Mouse (Mus musculus) heart, embryonic 11.5 days (tissue): Measurements from ENCODE around the gene Adgrf5. TPM values are rescaled to one million over a fixed set of nuclear protein-coding genes. Genes with fewer than 3 reads are reported as not detected.

Experiments
- ATAC-seq: fragments of 200-750 bp; cut with Nextera tagmentation; replicated peaks from 2 replicates; pipeline ENCODE4 v1.8.0; 2017; ENCODE audit warnings: moderate library complexity; ENCODE audit not compliant: insufficient number of reproducible peaks, low FRiP score, low TSS enrichment
- H3K27ac ChIP-seq: fragments of 300-500 bp; sonication (generic); 2 replicates; pipeline ENCODE4 v1.5.1; 2014; ENCODE audit warnings: mild to moderate bottlenecking, low read depth, low read length
- H3K27me3 ChIP-seq: fragments of 300-500 bp; sonication (generic); 2 replicates; pipeline ENCODE4 v1.6.1; 2014; ENCODE audit warnings: mild to moderate bottlenecking, low read length, mixed read lengths; ENCODE audit not compliant: control insufficient read depth, insufficient read depth
- H3K36me3 ChIP-seq: fragments of 300-500 bp; sonication (generic); 2 replicates; pipeline ENCODE4 v1.6.1; 2014; ENCODE audit warnings: mild to moderate bottlenecking, low read length, moderate library complexity, mixed read lengths; ENCODE audit not compliant: control insufficient read depth, insufficient read depth
- H3K4me1 ChIP-seq: fragments of 300-500 bp; sonication (generic); 2 replicates; pipeline ENCODE4 v1.6.1; 2014; ENCODE audit warnings: low read length; ENCODE audit not compliant: control insufficient read depth, insufficient read depth
- H3K4me2 ChIP-seq: fragments of 300-500 bp; sonication (generic); 2 replicates; pipeline ENCODE4 v1.6.1; 2014; ENCODE audit warnings: mild to moderate bottlenecking, moderate library complexity
- H3K4me3 ChIP-seq: fragments of 300-500 bp; sonication (generic); 2 replicates; pipeline ENCODE4 v1.5.1; 2014; ENCODE audit warnings: low read depth, low read length
- H3K9ac ChIP-seq: fragments of 300-500 bp; sonication (generic); 2 replicates; pipeline ENCODE4 v1.6.1; 2014; ENCODE audit warnings: mild to moderate bottlenecking, low read depth, low read length, moderate library complexity
- H3K9me3 ChIP-seq: fragments of 300-500 bp; sonication (generic); replicated peaks from 2 replicates; pipeline ENCODE4 v1.6.1; 2016; ENCODE audit warnings: low read length; ENCODE audit not compliant: control insufficient read depth
- WGBS: fragments of 180-500 bp; shearing (Covaris S2); extraction: QIAGEN DNeasy Blood & Tissue Kit; methylation state at CpG from one replicate; pipeline ENCODE4 v1.1.7; 2014; ENCODE audit not compliant: insufficient replicate concordance; 5-methylcytosine and 5-hydroxymethylcytosine counted together
- polyA plus RNA-seq: library from polyadenylated mRNA; unstranded; fragments of >200 nt; fragmentation: Nextera tagmentation; extraction: Ambion mirVana; gene quantifications from 2 replicates; pipeline ENCODE4 v1.2.1, GENCODE M21; 2014

Gene Adgrf5
- polyA plus RNA-seq, 1 experiment from 2014 or later = 13.9 TPM

DNA sequence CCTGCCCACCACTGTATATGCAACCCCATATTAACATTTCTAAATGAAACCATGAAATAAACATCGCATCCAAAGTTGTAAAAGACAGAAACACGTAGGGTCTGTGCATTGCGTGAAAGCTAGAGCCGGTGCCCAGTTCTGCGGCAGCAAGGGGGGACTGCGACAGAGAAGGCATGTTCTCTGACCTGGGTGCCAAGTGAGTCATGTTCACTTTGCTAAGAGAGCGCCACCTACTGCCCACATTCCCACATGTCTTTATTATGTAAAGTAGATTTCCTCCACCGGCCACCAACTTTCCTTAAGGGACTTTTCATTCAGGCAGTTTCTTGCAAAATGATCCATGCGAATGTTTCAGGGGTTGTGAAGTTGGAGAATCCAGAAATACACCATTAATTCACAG is 98.3 kb downstream of the Adgrf5 start:
- WGBS = 13% methylated on average over 9 of the region's 9 CpGs
- Histone ChIP-seq H3K4me3 (no peak overlapping the region), H3K4me1 (no peaks in the 10 kb centered on the region), H3K4me2 (no peak overlapping the region), H3K27me3 (no peaks in the 10 kb centered on the region), H3K36me3 (no peaks in the 10 kb centered on the region), H3K9me3 (no peaks in the 10 kb centered on the region), H3K27ac (no peak overlapping the region), H3K9ac (no peak overlapping the region)
- ATAC-seq = no peak

DNA sequence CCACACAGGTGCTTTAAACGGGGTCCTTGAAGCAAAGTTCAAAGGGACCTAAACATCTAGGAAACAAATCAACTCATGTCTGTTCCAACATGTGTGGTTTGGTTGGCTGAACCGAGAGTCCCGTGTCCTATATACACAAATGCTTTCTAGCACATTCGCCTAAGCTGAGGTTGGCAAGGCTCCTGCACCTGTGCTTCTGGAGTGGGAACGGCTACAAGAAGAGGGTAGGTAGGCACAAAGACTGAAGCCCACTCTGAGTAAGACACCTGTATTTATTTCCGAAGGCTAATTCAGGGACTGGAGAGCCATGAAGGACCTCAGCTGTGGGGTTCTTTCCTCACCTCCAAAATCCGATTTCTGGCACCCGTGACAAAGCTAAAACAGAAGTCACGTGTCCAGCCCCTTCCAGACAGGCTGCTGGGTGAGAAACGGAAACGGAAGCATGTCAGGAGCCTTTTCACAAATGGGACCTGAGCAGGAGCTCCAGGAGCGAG is 99.5 kb downstream of the Adgrf5 start:
- Histone ChIP-seq H3K27ac (no peak overlapping the region), H3K9ac (no peak overlapping the region), H3K9me3 (no peaks in the 10 kb centered on the region), H3K36me3 (no peaks in the 10 kb centered on the region), H3K27me3 (no peaks in the 10 kb centered on the region), H3K4me1 (no peaks in the 10 kb centered on the region), H3K4me2 (no peak overlapping the region), H3K4me3 (no peak overlapping the region)
- WGBS = 71% methylated on average over 12 of the region's 12 CpGs
- no peak for ATAC-seq

DNA sequence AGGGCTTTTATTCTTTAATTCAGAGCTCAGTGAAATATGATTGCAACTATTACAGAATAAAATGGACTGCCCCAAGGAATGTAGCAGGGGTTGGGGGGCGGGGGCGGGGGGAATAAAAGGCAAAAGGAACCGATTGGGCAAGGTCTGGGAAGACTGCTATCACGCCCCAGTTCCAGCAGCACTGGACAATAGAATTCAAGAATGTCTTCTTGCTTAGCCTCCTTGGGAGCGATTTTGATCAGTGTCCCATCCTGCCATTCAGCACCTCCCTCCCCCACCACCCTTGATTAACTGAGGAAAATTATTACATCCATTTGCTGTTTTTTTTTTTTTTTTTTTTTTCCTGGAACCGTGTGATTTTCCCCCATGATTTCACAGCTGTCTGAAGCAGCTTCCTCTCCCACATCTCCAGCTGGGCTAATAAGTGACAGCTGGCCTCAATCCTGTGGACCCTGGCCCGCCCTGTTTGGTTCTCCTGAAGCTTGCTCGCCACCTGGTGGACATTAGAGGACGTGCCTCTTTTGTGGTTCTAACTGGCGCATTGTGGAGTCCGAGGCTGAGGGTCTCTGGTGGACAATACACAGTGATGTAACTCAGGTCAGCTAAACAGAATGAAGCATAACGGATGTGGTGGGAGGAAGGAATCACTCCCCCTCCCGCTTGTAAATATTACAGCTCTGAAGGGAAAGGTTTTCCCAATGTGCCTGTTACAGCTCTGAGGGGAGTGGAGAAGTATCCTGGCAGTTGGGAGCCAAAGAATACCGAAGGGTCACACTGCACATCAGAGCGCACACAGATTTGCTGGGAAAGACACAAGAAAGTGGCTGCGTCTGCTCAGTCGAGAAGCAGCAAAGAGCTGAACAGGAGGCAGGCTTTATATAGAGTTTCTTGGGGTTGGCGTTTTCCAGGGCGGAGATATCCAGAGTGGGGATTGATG is 100.3 kb downstream of the Adgrf5 start:
- Histone ChIP-seq H3K27ac (no peak overlapping the region), H3K27me3 (no peaks in the 10 kb centered on the region), H3K9me3 (no peaks in the 10 kb centered on the region), H3K4me1 (no peaks in the 10 kb centered on the region), H3K4me2 (no peak overlapping the region), H3K36me3 (no peaks in the 10 kb centered on the region), H3K9ac (no peak overlapping the region), H3K4me3 (no peak overlapping the region)
- peak; percentile 71 for ATAC-seq
- 35% methylated on average over 19 of the region's 19 CpGs for WGBS

DNA sequence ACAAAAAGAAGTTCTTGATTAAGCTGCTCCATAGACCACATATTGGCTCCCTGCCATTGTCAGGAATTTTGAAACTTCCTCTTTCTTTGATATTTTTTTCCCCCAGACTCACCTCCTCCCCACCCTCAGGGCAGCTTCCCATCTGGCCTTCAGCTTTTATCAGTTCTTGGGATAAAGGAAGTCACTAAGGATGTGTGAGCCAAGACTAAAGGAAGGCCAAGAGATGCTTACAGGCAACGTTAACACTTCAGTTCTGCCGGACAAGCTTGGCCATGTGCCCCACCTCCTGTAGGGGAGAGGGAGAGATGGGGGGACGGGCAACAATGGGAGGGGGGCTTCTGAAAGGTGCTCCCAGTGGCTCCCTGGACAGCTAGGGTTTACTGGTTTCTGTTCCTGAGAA is 109.8 kb downstream of the Adgrf5 start:
- Histone ChIP-seq H3K4me1 (peaks cover 4% of the 10 kb centered on the region; the same call in 1 of the 2 replicates), H3K4me2 (no peak overlapping the region), H3K27me3 (no peaks in the 10 kb centered on the region), H3K9ac (no peak overlapping the region), H3K27ac (no peak overlapping the region), H3K36me3 (no peaks in the 10 kb centered on the region), H3K4me3 (no peak overlapping the region), H3K9me3 (no peaks in the 10 kb centered on the region)
- no peak for ATAC-seq
- 16% methylated on average over 3 of the region's 3 CpGs for WGBS

DNA sequence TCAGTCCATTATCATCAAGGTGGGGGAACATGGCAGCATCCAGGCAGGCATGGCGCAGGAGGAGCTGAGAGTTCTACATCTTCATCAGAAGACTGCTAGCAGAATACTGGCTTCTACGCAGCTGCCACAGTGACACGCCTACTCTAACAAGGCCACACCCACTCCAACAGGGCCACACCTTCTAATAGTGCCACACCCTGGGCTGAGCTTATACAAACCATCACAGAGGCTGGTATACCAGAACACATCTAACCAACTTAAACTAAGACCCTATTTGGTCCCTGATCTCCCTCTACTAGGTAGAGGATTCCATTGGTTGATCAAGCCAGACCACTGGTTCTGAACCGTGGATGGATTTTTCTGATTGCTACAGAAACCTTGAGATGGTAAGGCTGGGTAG is 112.3 kb downstream of the Adgrf5 start:
- H3K27me3 ChIP-seq = no peaks in the 10 kb centered on the region
- H3K9ac ChIP-seq = no peak overlapping the region
- WGBS = 80% methylated on average over 4 of the region's 4 CpGs
- ATAC-seq = no peak
- no peak overlapping the region for H3K27ac ChIP-seq
- no peaks in the 10 kb centered on the region for H3K36me3 ChIP-seq
- H3K9me3 ChIP-seq = no peaks in the 10 kb centered on the region
- no peak overlapping the region for H3K4me2 ChIP-seq
- H3K4me3 ChIP-seq = no peak overlapping the region
- peaks cover 4% of the 10 kb centered on the region; the same call in 1 of the 2 replicates for H3K4me1 ChIP-seq

DNA sequence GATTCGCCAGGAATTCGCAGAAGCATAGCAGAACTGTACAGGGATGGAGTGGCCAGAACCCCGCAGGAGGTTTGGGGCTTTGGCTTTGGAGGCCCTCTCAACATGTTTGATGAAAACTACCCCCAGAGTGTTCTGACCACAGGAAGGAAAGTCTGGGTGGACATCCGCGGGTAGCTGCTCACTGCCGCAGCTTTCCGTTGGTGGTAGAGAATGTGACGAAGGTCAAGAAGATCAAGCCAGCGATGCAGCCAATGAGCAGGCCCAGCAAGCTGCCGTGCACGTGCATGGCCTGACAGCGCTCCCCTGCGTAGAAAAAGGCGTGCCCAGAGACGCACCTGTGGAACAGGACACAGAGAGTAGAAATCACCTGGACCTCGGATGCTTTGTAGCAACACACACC is 114.5 kb downstream of the Adgrf5 start:
- Histone ChIP-seq H3K27ac (no peak overlapping the region), H3K9ac (no peak overlapping the region), H3K36me3 (no peaks in the 10 kb centered on the region), H3K4me1 (peaks cover 4% of the 10 kb centered on the region; the same call in 1 of the 2 replicates), H3K4me2 (no peak overlapping the region), H3K9me3 (no peaks in the 10 kb centered on the region), H3K27me3 (no peaks in the 10 kb centered on the region), H3K4me3 (no peak overlapping the region)
- WGBS = 87% methylated on average over 16 of the region's 16 CpGs
- no peak for ATAC-seq

DNA sequence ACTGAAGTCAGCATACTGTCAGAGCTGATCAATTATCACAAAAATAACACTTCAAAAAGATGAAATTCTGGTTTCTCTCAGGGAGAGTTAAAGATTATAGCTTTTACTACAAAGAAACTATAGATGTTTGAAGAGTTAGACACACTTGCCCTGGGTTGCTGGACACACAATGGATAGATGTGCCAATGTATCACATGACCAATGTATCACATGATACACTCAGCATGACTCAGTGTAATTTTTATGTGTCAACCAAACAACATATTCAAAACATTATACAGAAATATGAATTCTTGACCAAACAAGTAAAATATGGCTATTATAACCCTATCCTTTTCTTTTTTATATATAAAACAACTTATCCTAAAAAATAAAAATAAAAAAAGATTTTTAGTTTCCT is 117.4 kb downstream of the Adgrf5 start:
- Histone ChIP-seq H3K4me1 (no peaks in the 10 kb centered on the region), H3K9me3 (no peaks in the 10 kb centered on the region), H3K4me2 (no peak overlapping the region), H3K4me3 (no peak overlapping the region), H3K9ac (no peak overlapping the region), H3K27ac (no peak overlapping the region), H3K27me3 (no peaks in the 10 kb centered on the region), H3K36me3 (no peaks in the 10 kb centered on the region)
- ATAC-seq = no peak

DNA sequence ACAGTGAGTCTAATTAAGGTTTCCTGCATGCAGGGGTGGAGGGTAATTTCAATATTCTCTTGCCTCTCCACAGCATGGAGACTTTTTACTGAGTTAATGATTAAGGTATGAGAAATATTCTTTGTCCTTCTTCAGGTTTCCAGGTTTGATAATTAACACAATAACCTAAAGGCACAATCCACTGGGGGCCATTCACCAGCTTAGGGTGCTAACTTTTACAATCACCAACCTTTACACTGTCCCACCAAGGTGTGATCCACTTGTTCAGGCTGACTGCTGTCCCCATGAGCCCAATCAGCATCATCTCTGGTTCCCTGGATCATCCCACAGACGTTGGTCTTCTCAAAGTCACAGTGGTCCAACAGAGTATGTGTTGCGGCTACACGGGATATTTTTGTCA is 125.7 kb downstream of the Adgrf5 start:
- WGBS = 83% methylated on average over 3 of the region's 3 CpGs
- no peak for ATAC-seq
- no peaks in the 10 kb centered on the region for H3K9me3 ChIP-seq

More for the DNA sequence above, 125.7 kb downstream of the Adgrf5 start:
- H3K9ac ChIP-seq = no peak overlapping the region
- no peak overlapping the region for H3K4me3 ChIP-seq
- H3K36me3 ChIP-seq = no peaks in the 10 kb centered on the region
- H3K27ac ChIP-seq = no peak overlapping the region
- H3K4me2 ChIP-seq = no peak overlapping the region
- H3K4me1 ChIP-seq = no peaks in the 10 kb centered on the region
- no peaks in the 10 kb centered on the region for H3K27me3 ChIP-seq
